Mouse (Mus musculus) intestine, embryonic 15.5 days (tissue): ENCODE data around the gene Prr7. TPM values are rescaled to one million over a fixed set of nuclear protein-coding genes. Genes with fewer than 3 reads are reported as not detected.
A peak's percentile ranks its signal among the peaks of the same experiment; 100 is the strongest.
"Not testable (repeated sequence)": the region's sequence is repeated elsewhere in the genome, so short reads cannot be mapped to it uniquely, and the experiment has no call there.

ENCODE experiments used
- ATAC-seq: fragments of 200-750 bp; cut with Nextera tagmentation; 2 replicates; pipeline ENCODE4 v1.8.0; 2017; ENCODE audit warnings: moderate TSS enrichment, moderate library complexity
- H3K27ac ChIP-seq: fragments of 300-500 bp; sonication (generic); 2 replicates; pipeline ENCODE4 v1.5.1; 2015; ENCODE audit warnings: mild to moderate bottlenecking, inconsistent platforms
- H3K27me3 ChIP-seq: fragments of 300-500 bp; sonication (generic); replicated peaks from 2 replicates; pipeline ENCODE4 v1.6.1; 2015; ENCODE audit warnings: inconsistent platforms
- H3K36me3 ChIP-seq: fragments of 300-500 bp; sonication (generic); 2 replicates; pipeline ENCODE4 v1.6.1; 2015; ENCODE audit warnings: inconsistent platforms
- H3K4me1 ChIP-seq: fragments of 300-500 bp; sonication (generic); replicated peaks from 2 replicates; pipeline ENCODE4 v1.6.1; 2015; ENCODE audit warnings: inconsistent platforms
- H3K4me2 ChIP-seq: fragments of 300-500 bp; sonication (generic); replicated peaks from 2 replicates; pipeline ENCODE4 v1.6.1; 2015; ENCODE audit warnings: mild to moderate bottlenecking, inconsistent platforms
- H3K4me3 ChIP-seq: fragments of 300-500 bp; sonication (generic); replicated peaks from 2 replicates; pipeline ENCODE4 v1.5.1; 2015; ENCODE audit warnings: inconsistent platforms
- H3K9ac ChIP-seq: fragments of 300-500 bp; sonication (generic); 2 replicates; pipeline ENCODE4 v1.6.1; 2015; ENCODE audit warnings: inconsistent platforms
- H3K9me3 ChIP-seq: fragments of 300-500 bp; sonication (generic); 2 replicates; pipeline ENCODE4 v1.6.1; 2016; ENCODE audit warnings: inconsistent platforms
- WGBS: fragments of 180-500 bp; shearing (Covaris S2); methylation state at CpG from one replicate; pipeline ENCODE4 v1.1.7; 2015; 5-methylcytosine and 5-hydroxymethylcytosine counted together
- polyA plus RNA-seq: library from polyadenylated mRNA; unstranded; fragments of >200 nt; fragmentation: Nextera tagmentation; extraction: Ambion mirVana; gene quantifications from 2 replicates; pipeline ENCODE4 v1.2.1, GENCODE M21; 2015

Gene Prr7
- polyA plus RNA-seq, 1 experiment from 2014 or later: 0.28 TPM

GRCm38 (mm10) chr13:55437111-55437629, 26.9 kb upstream of the Prr7 start:
- H3K9ac ChIP-seq: not testable (repeated sequence)

DNA sequence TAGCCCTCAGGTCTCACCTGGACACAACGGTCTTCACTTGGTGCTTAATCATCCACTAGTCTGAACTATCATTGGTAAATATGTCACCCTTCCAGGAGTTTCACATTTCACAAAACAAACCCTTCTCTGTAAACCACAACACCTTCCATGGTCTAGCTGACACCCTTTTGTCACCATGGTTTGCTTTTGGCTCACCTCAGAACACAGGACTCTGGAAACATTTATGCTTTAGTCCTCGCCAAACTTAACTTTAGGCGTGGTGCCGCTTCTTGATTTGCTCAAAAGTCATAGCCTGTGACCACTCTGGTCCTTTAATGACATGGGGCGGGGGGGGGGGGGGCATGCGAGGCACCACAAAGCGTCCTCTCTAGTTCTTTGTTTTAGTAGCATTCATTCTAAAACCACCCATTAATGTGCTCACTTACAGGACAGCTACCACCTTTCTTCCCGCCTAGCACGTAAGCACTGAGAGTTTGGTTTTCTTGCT, 20.2 kb upstream of the Prr7 start:
- Histone ChIP-seq H3K4me3 (peak overlapping the region; percentile 81), H3K36me3 (no peaks in the 10 kb centered on the region), H3K4me2 (peak overlapping the region; percentile 80), H3K9me3 (no peaks in the 10 kb centered on the region), H3K4me1 (peaks cover 28% of the 10 kb centered on the region), H3K27me3 (no peaks in the 10 kb centered on the region), H3K27ac (peak overlapping the region; percentile 99), H3K9ac (peak overlapping the region; percentile 55)
- no peak for ATAC-seq
- 34% methylated on average over 9 of the region's 9 CpGs for WGBS

More at GRCm38 (mm10) chr13:55437111-55437629, 26.9 kb upstream of the Prr7 start:
- not testable (repeated sequence) for H3K36me3 ChIP-seq, ATAC-seq, H3K4me2 ChIP-seq, H3K9me3 ChIP-seq, H3K27ac ChIP-seq, H3K4me1 ChIP-seq, H3K4me3 ChIP-seq, H3K27me3 ChIP-seq
- 85% methylated on average over 15 of the region's 15 CpGs for WGBS

- peak overlapping the region; percentile 80 for H3K4me2 ChIP-seq
- no peaks in the 10 kb centered on the region for H3K27me3 ChIP-seq
- H3K9ac ChIP-seq: peak overlapping the region; percentile 55
- H3K27ac ChIP-seq: peak overlapping the region; percentile 99
- 1% methylated on average over 33 of the region's 33 CpGs for WGBS
- H3K4me3 ChIP-seq: peak overlapping the region; percentile 81
- no peaks in the 10 kb centered on the region for H3K36me3 ChIP-seq
- no peaks in the 10 kb centered on the region for H3K9me3 ChIP-seq
- H3K4me1 ChIP-seq: peaks cover 28% of the 10 kb centered on the region
- peak; percentile 83 for ATAC-seq
These were observed 19.7 kb upstream of the Prr7 start for GRCm38 (mm10) chr13:55444286-55444936.

DNA sequence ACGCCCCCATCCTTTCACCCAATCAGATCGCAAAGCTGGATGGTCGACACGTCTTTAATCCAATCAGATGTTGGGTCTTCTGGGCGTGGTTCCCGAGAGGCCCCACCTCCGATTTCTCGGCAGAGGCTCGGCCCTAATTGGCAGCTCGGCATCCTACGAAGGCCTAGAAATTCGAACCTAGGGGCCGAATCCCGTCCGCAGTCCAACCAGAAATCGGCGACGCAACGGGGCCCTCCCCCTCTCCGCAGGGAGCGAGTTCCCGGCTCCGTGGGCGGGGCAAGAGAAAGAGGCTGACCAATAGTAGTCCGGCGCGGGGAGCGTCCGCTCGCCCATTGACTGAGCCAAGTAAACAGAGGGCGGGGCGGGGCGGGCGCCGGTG, 19.1 kb upstream of the Prr7 start, which contains the start of gene Grk6:
Gene Grk6, plus strand, starts transcription at position 136 of the 379 bp plus-strand sequence.
- no peaks in the 10 kb centered on the region for H3K9me3 ChIP-seq
- under 1% methylated on average over 34 of the region's 35 CpGs for WGBS
- peaks cover 28% of the 10 kb centered on the region for H3K4me1 ChIP-seq
- peak within 1 kb of the TSS; percentile 95 for H3K9ac ChIP-seq
- peak within 1 kb of the TSS; percentile 84 for H3K4me2 ChIP-seq
- H3K27ac ChIP-seq: peak within 1 kb of the TSS; percentile 99
- no peaks in the 10 kb centered on the region for H3K27me3 ChIP-seq
- H3K4me3 ChIP-seq: peak within 1 kb of the TSS; percentile 81
- ATAC-seq: peak; percentile 96
- H3K36me3 ChIP-seq: peaks cover 1% of the 10 kb centered on the region; the same call in 1 of the 2 replicates

DNA sequence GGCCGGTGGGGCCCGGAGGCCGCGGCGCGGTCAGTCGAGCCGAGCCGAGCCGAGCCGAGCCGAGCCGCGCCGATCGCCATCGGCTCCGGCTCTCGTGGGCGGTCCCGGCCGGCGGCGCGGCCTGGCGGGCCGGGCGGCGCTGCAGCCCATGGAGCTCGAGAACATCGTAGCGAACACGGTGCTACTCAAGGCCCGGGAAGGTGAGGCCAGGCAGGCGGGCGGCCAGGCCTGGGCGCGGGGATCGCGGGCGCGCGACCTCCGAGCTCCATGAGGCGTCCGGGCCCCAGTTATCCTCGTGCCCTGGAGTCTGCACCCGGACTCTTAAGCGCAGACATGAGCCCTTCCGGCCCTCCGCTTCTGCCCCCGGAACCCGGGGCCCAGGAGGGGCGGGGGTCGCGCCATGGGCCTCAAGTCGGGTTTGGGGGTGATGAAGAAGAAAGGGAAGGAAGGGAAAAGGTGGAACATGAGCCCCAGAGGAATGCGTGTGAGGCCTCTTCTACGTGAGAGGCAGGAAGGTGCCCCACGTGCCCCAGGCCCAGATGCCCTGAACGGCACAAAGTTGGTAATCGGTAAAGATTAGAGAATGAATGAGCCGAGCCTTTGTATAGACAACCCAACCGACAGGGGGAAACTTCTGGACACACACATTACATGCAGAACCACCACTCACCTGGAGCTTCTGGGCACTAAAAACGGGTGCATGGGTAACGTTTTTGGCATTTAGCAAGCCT, 18.5 kb upstream of the Prr7 start:
- H3K27ac ChIP-seq: peak overlapping the region; percentile 99
- peaks cover 7% of the 10 kb centered on the region for H3K36me3 ChIP-seq
- H3K4me2 ChIP-seq: peak overlapping the region; percentile 84
- H3K27me3 ChIP-seq: no peaks in the 10 kb centered on the region
- under 1% methylated on average over 64 of the region's 66 CpGs for WGBS
- H3K4me1 ChIP-seq: peaks cover 28% of the 10 kb centered on the region
- peak overlapping the region; percentile 81 for H3K4me3 ChIP-seq
- ATAC-seq: no peak
- no peaks in the 10 kb centered on the region for H3K9me3 ChIP-seq
- H3K9ac ChIP-seq: peak overlapping the region; percentile 95

GRCm38 (mm10) chr13:55446483-55447105, 17.5 kb upstream of the Prr7 start:
- 0 out of 2 replicates have a peak overlapping the region, but pooled peaks have one; percentile 99 for H3K27ac ChIP-seq
- peaks cover 28% of the 10 kb centered on the region for H3K4me1 ChIP-seq
- 0 out of 2 replicates have a peak, but pooled peaks have one; percentile 1 for ATAC-seq
- WGBS: 71% methylated on average over 6 of the region's 6 CpGs
- no peaks in the 10 kb centered on the region for H3K27me3 ChIP-seq
- peak overlapping the region; percentile 95; the same call in 1 of the 2 replicates for H3K9ac ChIP-seq
- peaks cover 17% of the 10 kb centered on the region for H3K36me3 ChIP-seq
- peak overlapping the region; percentile 84 for H3K4me2 ChIP-seq
- peak overlapping the region; percentile 81; the same call in 1 of the 2 replicates for H3K4me3 ChIP-seq
- no peaks in the 10 kb centered on the region for H3K9me3 ChIP-seq

- WGBS: 51% methylated on average over 3 of the region's 3 CpGs
- no peaks in the 10 kb centered on the region for H3K9me3 ChIP-seq
- no peak overlapping the region for H3K9ac ChIP-seq
- peaks cover 27% of the 10 kb centered on the region for H3K36me3 ChIP-seq
- no peak overlapping the region for H3K4me3 ChIP-seq
- H3K4me1 ChIP-seq: peaks cover 28% of the 10 kb centered on the region
- no peak for ATAC-seq
- H3K27me3 ChIP-seq: no peaks in the 10 kb centered on the region
- peak overlapping the region; percentile 84; the same call in 1 of the 2 replicates for H3K4me2 ChIP-seq
- H3K27ac ChIP-seq: no peak overlapping the region
These were observed 16.5 kb upstream of the Prr7 start for GRCm38 (mm10) chr13:55447543-55447943.

- ATAC-seq: no peak
- Histone ChIP-seq H3K27ac (no peak overlapping the region), H3K36me3 (peaks cover 32% of the 10 kb centered on the region), H3K9me3 (no peaks in the 10 kb centered on the region), H3K4me2 (no peak overlapping the region), H3K27me3 (no peaks in the 10 kb centered on the region), H3K4me3 (no peak overlapping the region), H3K9ac (no peak overlapping the region), H3K4me1 (peaks cover 28% of the 10 kb centered on the region)
- WGBS: 93% methylated on average over 5 of the region's 5 CpGs
These were observed 15.9 kb upstream of the Prr7 start for GRCm38 (mm10) chr13:55448131-55448530.

GRCm38 (mm10) chr13:55449205-55449604, 14.9 kb upstream of the Prr7 start:
- H3K27me3 ChIP-seq: no peaks in the 10 kb centered on the region
- H3K9me3 ChIP-seq: no peaks in the 10 kb centered on the region
- 92% methylated on average over 9 of the region's 9 CpGs for WGBS
- H3K9ac ChIP-seq: no peak overlapping the region
- no peak for ATAC-seq
- peaks cover 21% of the 10 kb centered on the region for H3K4me1 ChIP-seq
- peaks cover 38% of the 10 kb centered on the region for H3K36me3 ChIP-seq
- H3K4me2 ChIP-seq: no peak overlapping the region
- H3K4me3 ChIP-seq: no peak overlapping the region
- no peak overlapping the region for H3K27ac ChIP-seq

- Histone ChIP-seq H3K9ac (no peak overlapping the region), H3K9me3 (no peaks in the 10 kb centered on the region), H3K4me2 (no peak overlapping the region), H3K4me1 (peaks cover 21% of the 10 kb centered on the region), H3K36me3 (peaks cover 43% of the 10 kb centered on the region), H3K27ac (no peak overlapping the region), H3K4me3 (no peak overlapping the region), H3K27me3 (no peaks in the 10 kb centered on the region)
- 84% methylated on average over 17 of the region's 17 CpGs for WGBS
- no peak for ATAC-seq
These were observed 14.2 kb upstream of the Prr7 start for GRCm38 (mm10) chr13:55449679-55450441.

DNA sequence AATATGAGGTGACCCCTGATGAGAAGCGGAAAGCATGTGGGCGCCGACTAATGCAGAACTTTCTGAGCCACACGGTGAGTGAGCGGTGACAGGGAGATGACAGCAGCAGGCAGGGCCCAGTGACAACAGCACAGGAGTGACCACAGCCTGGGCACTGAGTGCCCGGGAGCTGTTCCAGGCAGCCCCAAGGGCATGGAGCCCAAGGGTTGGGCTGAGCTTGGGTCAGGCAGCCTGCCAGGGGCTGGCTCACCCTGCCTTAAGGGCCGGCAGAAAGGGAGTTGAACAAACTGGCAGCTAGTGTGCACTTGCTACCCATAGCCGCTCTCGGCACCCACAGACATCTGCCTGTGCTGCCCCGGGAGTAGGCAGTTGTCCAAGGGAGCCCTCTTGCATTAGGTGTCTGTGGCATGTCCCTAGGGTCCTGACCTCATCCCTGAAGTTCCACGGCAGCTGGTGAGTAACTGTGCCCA, 13.5 kb upstream of the Prr7 start:
- Histone ChIP-seq H3K4me2 (no peak overlapping the region), H3K4me1 (peaks cover 21% of the 10 kb centered on the region), H3K36me3 (peaks cover 45% of the 10 kb centered on the region), H3K27me3 (no peaks in the 10 kb centered on the region), H3K9me3 (no peaks in the 10 kb centered on the region), H3K9ac (no peak overlapping the region), H3K27ac (no peak overlapping the region), H3K4me3 (no peak overlapping the region)
- 92% methylated on average over 11 of the region's 11 CpGs for WGBS
- no peak for ATAC-seq
